Mouse (Mus musculus): Measurements from ENCODE around the gene Kctd13.
"Not testable (repeated sequence)": the region's sequence is repeated elsewhere in the genome, so short reads cannot be mapped to it uniquely, and the experiment has no call there.

The Kctd13 gene

DNA sequence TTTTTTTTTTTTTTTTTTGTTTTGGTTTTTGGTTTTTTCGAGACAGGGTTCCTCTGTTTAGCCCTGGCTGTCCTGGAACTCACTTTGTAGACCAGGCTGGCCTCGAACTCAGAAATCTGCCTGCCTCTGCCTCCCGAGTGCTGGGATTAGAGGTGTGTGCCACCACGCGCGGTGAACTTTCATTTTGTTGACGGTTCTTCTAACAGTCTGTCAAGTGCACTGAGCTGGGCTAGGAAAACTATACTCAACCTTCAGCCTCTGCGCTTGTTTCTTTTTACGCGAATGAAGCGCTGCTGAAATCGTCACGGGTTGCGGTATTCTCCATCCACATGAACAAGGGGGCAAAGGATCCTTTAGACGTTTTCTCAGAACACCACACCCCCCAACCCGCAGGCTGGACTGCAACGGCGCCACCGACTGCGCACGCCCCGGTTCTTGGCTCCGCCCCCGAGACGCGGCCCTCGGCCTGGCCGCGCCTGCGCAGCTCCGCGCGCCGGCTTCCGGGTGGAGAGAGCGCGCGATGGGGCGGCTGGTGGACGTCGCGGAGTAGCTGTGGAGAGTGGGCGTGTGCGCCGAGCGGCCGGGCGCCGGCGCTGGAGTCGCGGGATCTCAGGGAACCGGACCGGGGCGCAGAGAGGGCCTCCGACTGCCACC, at the start of gene Kctd13:
Gene Kctd13 (plus strand): TSS at position 496 of the 654 bp plus-strand sequence.
- peak; percentile 96 for DNase-seq (ENCODE audit: low read depth, low spot score)

DNA sequence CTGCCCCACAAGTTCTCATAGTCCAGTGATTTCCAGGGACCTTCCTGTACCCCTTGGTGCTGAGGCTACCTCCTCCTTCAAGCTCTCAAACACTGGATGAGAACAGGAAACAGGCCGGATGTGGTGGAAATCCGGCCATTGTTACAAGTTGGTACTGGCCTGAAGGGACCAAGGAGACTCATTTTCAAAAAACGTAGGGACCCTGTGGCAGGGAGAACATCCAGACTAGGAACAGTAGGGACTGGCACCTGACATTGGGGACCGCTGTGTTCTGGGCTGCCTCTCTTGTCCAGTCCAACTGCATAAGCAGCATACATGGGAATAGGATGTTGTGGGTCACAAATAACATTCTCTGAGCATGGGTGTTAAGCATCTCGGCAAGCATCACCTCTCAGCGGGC, 47.6 kb upstream of the Kctd13 start:
- no peak for DNase-seq (ENCODE audit: low read depth, low spot score)

DNA sequence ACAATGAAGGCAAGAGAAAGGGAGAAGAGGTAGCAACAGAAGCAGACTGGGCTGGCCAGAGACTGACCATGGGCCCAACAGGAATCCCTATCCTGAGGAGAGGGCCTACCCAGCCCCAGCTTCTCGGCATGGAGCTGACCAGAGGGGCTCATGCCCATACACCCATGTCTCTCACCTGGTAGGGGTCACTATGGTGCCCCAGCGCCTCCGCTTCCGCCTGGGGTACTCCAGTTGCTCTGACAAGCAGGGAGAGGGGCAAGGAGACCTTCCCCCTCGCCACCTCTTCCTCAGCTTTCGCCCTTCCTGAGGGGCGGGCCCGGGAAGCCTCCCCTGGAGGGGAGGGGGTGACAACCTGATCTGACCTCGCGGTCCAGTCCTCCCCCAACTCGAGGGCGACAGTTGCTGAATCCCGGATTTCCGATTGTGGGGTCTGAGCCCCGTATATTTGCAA, 44.9 kb upstream of the Kctd13 start:
- no peak for DNase-seq (ENCODE audit: low read depth, low spot score)

DNA sequence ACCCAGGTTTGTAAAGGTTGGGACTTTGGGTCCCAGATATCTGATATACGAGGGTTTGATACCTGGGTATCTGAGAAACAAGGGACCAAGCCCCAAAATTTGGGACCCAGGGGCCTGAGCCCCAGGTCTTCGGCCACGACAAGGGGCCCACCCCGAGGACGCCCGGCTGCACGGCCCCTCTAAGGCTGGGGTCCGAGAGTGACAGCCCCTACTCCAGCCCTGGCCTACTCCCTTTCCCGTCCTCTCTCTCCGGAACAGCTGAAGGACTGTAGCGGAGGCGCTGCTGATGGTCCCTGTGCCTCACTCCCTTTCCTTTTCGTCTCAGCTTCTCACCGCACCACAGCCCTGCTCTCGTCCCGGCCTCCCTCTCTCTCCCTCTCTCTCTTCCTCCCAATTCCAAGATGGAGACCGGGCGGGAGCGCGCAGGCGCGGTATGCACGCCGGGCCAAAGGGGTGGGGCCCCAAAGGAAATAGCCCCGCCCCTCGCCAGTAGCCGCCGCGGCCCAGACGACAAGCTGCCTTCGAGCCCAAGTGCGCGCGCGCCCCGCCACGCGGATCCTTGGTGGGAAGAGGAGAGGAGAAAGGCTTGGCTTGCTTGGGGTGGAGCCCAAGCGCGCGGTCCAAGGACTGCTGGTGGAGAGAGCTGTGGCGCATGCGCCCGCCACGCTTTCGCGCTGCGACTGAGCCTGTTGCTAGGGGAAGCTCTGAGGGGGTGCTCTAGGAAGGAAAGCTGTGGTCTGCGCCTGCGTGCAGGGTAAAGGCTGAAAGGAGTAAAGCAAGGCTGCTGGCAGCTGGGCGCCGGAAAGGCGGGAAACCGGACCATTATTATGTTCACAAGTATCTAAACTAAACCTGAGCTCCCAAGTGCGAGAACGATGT, 44.2 kb upstream of the Kctd13 start, which contains the start of gene Taok2:
Gene Taok2 (minus strand): TSS at position 418 of the 879 bp plus-strand sequence.
- peak; percentile 95 for DNase-seq (ENCODE audit: low read depth, low spot score)

DNA sequence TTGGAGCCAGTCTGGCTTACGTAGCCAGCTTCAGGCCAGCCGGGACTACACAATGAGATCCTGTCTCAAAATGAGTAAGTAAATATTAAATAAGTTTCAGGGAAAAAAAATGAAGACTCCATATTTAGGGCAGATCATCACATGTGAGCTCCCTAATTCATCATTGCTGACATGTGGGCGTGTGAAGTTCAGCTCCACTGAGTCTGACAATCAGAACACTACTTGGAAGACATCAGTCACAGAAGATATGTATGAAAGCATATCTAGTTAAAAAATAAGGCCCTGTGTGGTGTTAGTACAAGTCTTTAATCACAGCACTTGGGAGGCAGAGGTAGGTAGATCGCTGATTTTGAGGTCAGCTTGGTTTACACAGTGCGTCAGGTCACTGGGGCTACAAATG, 41.4 kb upstream of the Kctd13 start:
- DNase-seq (ENCODE audit: low read depth, low spot score): no peak

DNA sequence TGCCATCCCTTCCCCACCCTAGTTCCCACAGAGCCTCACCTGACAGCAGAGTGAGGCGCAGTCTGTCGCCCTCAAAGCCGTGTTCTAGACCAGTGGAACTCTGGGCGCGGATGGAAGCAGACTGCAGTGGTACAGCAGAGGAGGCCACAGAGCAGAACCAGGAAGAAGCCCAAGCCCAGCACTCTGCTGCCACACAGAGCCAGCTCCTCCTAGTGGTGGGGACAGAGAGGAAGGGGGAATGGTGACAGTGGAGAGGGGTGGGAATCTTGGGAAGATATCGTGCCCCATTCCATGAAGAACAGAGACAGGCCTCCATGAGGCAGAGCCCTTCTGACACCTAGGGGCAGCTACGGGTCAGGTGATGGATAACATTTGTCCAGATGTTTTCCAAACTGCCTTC, 39.8 kb upstream of the Kctd13 start:
- peak; percentile 27 for DNase-seq (ENCODE audit: low read depth, low spot score)

DNA sequence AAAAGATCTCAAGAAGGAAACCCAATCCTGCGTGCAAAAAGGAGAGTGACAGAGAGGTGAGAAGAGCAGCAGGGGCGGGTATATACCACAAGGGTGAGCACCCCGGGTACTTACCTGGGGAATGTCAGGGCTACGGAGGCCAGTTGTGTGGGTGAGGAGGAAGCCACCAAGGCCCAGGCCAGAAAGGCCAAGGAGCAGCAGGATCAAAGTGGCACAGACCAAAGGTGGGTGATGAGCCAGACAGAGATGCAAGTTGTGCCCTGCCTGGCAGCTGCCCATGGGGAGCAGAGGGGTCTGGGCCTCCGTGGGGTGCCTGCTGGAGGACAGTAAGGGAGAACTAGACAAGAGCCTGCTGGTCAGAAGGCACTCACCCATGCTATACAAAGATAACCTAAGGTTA, 31.8 kb upstream of the Kctd13 start:
- no peak for DNase-seq (ENCODE audit: low read depth, low spot score)

DNA sequence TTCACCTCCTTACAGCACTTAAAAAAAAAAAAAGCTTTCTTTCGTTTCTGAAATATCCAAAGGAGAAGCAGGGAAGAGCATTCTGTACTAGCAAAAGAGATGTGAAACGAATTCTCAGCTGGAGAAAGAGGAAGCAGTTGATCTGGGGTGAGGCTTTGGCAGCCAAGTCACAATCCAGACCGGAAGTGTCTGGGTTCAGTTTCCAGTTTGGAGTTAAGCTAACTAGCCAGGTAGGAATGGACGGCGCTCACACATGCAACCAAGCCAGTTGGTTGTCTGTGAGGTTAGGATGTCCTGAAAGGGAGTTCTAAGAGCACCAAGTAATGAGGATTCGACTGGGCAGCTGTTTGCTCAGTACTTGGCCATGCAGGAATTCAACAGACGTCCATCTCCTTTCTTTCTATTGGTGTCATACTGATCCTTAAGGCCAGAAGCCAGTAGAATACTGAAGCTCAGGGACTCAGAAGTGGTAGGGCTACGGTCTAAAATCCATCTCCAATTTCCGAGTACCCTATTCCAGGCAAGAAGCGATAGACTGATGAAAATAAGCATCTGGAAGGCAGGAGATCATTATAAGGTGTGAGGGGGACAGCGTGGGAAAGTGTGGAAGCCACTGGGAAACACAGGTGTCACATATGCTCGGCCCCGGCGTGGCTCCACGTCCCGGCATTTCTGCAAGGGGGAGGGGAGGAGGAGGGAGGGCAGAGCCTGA, 31.1 kb upstream of the Kctd13 start:
- peak; percentile 48 for DNase-seq (ENCODE audit: low read depth, low spot score)

DNA sequence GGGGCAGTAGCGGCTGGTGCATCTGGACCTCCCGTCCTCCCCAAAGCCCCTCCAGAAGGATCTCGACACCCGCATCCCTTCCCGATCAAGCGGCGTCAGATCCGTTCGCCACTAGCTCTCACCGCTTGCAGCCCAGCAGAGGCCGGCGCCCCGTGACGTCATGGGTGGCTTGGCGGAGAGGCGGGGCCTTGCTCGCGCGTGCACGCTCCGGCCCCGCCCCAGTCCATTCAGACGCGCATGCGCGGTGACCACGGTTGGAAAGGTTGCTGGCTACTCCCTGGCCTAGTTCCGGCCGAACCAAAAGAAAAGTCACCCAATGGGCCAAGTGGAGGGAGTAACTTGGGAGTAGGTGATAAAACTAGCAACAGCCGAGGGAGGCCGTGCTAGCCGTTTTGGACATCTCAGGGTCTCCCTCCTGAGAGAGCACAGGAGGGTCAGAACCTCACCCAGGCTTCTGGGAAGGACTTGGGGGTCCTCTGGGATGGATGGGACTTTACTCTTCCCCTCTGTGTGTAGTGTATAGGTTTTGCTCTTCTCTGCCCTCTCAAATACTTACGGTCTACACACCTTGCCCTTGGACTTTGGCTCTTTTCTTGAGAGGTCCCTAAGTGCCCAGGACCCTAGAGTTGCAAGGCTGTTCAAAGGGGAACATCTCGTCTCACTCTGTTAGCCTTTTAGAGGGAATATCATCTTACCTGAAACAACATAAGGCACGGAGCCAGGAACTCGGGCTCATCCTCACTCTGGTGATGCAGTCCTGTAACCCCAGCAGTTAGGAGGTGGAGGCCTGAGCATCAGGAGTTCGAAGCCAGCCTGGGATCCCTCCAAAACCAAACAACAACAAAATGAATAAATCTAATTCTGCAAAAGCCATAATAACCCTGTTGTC, 30.3 kb upstream of the Kctd13 start:
- peak; percentile 94 for DNase-seq (ENCODE audit: low read depth, low spot score)

DNA sequence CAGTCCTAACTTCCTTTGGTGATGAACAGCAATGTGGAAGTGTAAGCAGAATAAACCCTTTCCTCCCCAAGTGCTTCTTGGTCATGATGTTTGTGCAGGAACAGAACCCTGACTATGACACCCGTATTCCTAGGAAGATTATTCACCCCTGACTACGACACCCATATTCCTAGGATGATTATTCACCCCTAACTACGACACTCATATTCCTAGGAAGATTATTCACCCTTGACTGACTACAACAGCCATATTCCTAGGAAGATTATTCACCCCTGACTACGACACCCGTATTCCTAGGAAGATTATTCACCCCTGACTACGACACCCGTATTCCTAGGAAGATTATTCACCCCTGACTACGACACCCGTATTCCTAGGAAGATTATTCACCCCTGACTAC, 28.9 kb upstream of the Kctd13 start:
- not testable (repeated sequence) for DNase-seq (ENCODE audit: low read depth, low spot score)

DNA sequence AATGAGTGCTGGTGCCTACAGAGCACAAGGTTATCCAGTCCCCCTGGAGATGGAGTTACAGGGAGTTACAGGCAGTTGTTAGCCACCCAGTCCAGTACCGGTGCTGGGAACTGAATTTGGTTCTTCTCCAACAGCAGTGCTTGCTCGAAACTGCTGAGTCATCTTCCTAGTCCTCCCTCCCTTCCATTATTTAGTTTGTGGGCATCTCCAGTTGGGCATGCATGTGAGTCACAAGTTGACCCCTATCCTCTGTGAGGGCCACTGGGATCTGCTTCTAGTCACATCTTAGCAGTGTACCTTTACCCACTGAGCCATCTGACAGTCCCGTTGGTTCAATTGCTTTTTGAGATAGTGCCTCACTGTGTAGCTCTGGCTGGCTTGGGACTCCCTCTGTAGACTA, 23.1 kb upstream of the Kctd13 start:
- no peak for DNase-seq (ENCODE audit: low read depth, low spot score)

DNA sequence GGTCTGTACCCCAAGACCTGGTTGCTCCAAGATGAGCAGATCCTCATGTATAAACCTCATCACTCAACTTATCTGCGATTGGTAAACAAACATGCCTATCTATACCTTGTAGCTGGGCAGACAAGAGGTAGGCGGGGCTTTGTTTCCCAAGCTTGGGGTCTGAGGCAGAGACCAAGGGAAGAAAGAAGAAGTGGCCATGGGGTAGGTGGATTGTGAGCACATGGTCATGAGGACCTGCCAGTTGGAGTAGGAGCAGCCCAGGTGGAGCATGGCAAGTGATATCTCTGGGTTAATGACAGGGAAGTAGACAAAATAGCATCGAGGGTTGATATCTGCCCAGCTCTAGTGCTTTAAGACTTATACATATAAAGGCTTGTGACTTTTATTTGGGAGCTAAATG, 13.8 kb upstream of the Kctd13 start:
- DNase-seq (ENCODE audit: low read depth, low spot score): no peak

DNA sequence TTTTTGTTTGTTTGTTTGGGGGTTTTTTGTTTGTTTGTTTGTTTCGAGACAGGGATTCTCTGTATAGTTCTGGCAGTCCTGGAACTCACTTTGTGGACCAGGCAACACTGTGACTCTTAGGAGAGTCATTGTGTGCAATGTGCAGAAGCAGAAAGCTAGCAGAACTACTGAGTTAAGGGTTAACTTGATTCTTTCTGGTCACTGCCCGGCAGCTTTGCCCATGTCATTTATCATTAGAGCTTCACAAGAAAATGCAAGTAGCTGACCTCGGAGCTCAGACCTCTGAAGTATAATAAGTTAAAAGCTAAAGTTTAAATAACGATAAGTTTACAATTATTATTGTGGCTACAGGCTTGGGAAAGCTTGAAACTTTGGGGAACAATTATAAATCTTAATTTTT, 10.3 kb upstream of the Kctd13 start:
- not testable (repeated sequence) for DNase-seq (ENCODE audit: low read depth, low spot score)

DNA sequence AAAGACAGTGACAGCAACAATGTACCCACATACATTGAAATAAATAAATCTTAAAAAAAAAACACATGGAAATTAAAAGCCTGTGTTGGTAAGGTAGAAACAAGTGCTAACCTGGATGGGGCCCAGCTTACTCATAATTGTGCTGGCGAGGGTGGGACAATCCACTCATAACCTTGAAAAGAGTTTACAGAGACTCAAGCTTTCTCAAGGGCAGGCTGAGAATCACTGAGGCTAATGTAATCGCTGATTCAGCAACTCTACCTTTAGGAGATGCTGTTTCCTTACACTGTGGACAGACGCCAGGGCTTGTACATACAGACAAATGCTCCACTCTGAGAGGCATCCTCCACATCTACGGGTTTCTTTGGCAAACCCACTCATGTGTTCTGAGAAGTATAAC, 8.7 kb upstream of the Kctd13 start:
- DNase-seq (ENCODE audit: low read depth, low spot score): no peak

DNA sequence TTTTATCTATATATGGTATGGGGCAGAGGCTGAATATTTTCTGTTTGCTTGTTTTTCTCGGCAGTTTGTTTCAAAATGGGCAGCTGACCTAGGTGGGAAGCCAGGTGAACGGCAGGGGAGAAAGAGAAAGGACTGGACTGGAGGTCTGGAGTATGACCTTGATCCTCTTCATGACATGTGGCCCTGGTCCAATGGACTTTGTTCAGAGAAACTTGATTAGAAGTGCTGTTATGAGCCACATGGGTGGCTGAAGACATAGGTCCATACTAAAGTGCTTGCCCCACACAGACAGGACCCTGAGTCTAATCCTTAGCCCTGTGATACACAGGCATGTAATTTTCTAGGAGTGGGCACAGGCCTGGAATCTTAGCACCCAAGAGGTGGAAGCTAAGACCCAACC, 7.1 kb upstream of the Kctd13 start:
- DNase-seq (ENCODE audit: low read depth, low spot score): no peak

DNA sequence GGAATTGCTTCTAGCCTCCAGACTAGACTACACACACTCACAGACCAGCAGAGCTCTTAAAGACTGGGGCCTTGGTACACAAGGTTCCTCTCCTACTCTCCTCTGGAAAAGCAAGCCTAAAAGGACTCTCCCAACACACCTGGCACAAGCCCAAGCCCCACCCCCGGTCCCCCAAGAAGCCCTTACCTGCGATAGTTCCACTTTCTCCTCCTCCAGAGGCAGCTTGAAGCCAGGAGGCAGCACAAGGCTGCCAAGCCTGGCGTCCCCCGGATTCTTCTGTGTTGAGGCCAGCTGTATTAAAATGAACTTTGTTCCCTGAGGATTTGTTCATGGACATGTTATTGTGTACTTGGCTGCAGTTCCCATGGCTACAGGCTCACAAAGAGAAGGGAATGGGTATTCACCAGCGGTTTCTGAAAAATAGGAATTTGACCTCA, 6.0 kb upstream of the Kctd13 start, which contains the start of gene Tmem219:
Gene Tmem219 (minus strand): TSS at position 294 of the 437 bp plus-strand sequence.
- DNase-seq (ENCODE audit: low read depth, low spot score): no peak

DNA sequence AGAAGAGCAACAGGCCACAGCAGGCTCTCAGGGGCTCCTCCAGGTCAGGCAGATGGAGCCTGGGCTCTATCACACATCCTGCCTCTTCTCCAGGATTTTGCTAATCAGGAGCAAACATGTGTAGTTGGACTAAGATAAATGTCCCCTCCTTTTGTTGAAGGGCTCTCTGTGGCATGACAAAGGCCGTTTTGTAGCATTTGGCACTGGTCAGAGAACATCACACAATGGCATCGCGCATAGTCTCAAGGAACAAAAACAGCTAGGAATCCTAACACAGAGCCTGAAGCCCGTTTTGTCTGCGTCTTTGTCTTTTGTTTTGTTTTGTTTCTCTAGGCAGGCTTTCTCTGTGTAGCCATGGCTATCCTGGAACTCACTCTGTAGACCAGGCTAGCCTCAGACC, 4.7 kb upstream of the Kctd13 start:
- DNase-seq (ENCODE audit: low read depth, low spot score): no peak

DNA sequence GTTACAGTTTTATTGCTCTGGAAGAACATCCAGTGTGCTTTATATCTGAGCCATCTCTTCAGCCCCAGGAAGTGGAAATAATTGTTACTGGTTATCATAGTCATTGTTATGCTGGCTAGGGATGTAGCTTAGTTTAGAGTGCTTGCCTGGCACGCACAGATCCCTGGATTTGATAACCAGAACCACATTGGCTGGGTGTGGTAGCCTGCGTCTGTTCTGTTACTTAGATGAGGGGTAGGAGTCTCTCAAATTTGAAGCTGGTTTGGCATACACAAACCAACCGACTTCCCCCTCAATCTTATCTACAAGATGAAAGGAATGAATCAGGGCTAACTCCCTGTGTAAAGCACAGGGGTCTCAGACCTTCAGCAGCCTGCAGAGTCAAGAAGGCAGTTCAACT, 2.4 kb upstream of the Kctd13 start:
- DNase-seq (ENCODE audit: low read depth, low spot score): no peak

DNA sequence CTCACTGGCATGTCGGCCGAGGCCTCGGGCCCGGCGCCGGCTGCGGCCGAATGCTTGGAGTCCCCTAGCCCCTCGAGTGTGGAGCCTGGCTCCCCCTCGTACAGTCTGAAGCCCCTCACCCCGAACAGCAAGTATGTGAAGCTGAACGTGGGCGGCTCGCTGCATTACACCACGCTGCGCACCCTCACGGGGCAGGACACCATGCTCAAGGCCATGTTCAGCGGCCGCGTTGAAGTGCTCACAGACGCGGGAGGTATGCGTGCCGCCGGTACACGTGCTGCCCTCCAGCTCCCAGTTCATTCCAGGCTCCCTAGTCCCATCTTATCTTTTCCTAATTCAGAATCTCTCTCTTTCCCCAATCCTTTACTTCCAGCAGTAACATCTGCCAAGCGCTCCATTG, 367 bp downstream of the Kctd13 start:
- DNase-seq (ENCODE audit: low read depth, low spot score): no peak

DNA sequence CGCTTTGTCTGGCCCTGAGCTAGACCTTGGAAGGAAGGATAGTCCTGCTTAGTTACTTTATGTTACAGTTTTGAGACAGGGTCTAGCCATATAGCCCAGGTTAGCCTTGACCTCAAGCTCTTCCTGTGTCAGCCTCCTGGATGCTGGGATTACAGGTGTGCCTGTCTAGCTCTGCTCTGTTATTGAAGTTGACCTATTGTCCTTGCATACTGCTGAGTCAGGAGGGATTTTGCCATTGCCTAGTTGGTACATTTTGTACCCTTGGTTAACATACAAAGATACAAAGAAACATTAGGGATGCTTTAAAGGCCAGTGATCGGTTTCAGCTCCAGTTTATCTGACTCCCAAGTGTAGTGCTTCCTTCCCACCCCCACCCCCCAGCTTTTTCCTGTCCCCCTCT, 4.0 kb downstream of the Kctd13 start:
- DNase-seq (ENCODE audit: low read depth, low spot score): no peak

DNA sequence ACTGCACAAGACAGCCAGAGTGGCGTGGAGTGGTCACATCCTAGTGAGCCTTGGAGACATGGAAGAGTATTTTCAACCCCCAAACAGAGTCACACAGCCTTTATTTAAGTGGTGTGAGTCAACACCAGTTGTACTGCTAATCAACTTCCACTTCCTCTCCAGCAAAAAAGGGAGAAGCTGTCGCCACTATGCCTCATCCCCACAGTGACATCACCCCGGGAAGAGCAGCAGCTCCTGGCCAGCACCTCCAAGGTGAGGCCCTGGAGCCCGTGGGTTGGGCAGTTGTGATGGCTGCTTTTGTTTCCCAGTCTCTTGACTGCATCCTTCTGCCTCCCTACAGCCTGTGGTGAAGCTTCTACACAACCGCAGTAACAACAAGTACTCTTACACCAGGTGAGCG, 12.5 kb downstream of the Kctd13 start:
- DNase-seq (ENCODE audit: low read depth, low spot score): no peak

Data from CD4-positive, CD25-positive, alpha-beta regulatory T cell, adult 2 months (primary cell).